Mouse (Mus musculus): ENCODE measurements around the gene Olfr1198. TPM values are rescaled to one million over a fixed set of nuclear protein-coding genes. Genes with fewer than 3 reads are reported as not detected.

Gene Olfr1198
- polyA plus RNA-seq, 1 experiment from 2014 or later, result not detected

DNA sequence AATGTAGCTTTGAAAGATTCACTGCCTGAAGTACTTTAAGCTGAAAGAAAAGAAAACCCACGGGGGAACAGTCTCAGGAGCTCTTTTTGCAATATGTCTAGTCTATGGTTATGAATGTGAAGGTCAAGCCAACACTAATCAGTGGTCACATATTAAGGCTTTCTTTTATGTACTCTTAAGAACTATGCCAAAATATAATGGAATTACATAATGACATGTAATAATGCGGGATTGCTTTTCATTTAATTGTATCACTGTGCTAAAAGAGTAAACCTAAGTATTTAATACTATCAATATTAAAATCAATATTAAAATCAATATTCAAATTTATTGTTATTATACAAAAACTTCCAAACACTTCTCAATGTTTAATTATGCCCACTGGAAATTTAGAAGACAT, 46.7 kb downstream of the Olfr1198 start, which contains the start of gene Olfr1196:
TSS of gene Olfr1196 (minus strand) at position 101 of the 400 bp plus-strand sequence.
- Histone ChIP-seq H3K4me2 (replicated peaks; ENCODE audit: low read depth) (no peak within 1 kb of the TSS), H3K4me3 (ENCODE audit: low read depth, low read length) (no peak within 1 kb of the TSS)
- WGBS, result 80% methylated on average over 2 of the region's 2 CpGs

More for the DNA sequence above, 46.7 kb downstream of the Olfr1198 start, which contains the start of gene Olfr1196:
- no peaks in the 10 kb centered on the region for H3K27me3 ChIP-seq (ENCODE audit: control insufficient read depth, insufficient read depth, low read length)
- no peak within 1 kb of the TSS for H3K27ac ChIP-seq (replicated peaks)
- DNase-seq (ENCODE audit: low spot score) (no peak), ATAC-seq (ENCODE audit: low FRiP score, low TSS enrichment) (no peak)
- no peaks in the 10 kb centered on the region for H3K9me3 ChIP-seq (ENCODE audit: control insufficient read depth, low read length)
- H3K4me1 ChIP-seq (replicated peaks; ENCODE audit: control insufficient read depth, insufficient read depth), result no peaks in the 10 kb centered on the region
- no peak within 1 kb of the TSS for H3K9ac ChIP-seq (ENCODE audit: low read length)
- H3K36me3 ChIP-seq (ENCODE audit: control insufficient read depth, insufficient read depth, low read length), result no peaks in the 10 kb centered on the region
- TF ChIP-seq EP300 (optimal IDR thresholded peaks at IDR 0.05) (no peak), CTCF (IDR thresholded peaks at IDR 0.05; ENCODE audit: low read depth) (no peak)

Other genes starting within 250 kb of the Olfr1198 start
- gene Olfr1186, start 232.8 kb downstream of the Olfr1198 start, polyA plus RNA-seq (2015; fragmentation: Nextera tagmentation; extraction: Ambion mirVana), result not detected in 2 replicates
- gene Olfr1188, start 194.4 kb downstream of the Olfr1198 start, polyA plus RNA-seq (2015; fragmentation: Nextera tagmentation; extraction: Ambion mirVana), result not detected in 2 replicates
- not detected in 2 replicates for gene Olfr1189, start 164.9 kb downstream of the Olfr1198 start, polyA plus RNA-seq (2015; fragmentation: Nextera tagmentation; extraction: Ambion mirVana)
- gene Olfr1191-ps1, start 110.8 kb downstream of the Olfr1198 start, polyA plus RNA-seq (2015; fragmentation: Nextera tagmentation; extraction: Ambion mirVana), result not detected in 2 replicates
- 0.02 TPM in 1 of 2 replicates, not detected in the other for gene Olfr1192-ps1, start 102.9 kb downstream of the Olfr1198 start, polyA plus RNA-seq (2015; fragmentation: Nextera tagmentation; extraction: Ambion mirVana)
- gene Olfr1193, start 75.7 kb downstream of the Olfr1198 start, polyA plus RNA-seq (2015; fragmentation: Nextera tagmentation; extraction: Ambion mirVana), result not detected in 2 replicates
- gene Olfr1195, start 62.2 kb downstream of the Olfr1198 start, polyA plus RNA-seq (2015; fragmentation: Nextera tagmentation; extraction: Ambion mirVana), result 0.04 TPM in 1 of 2 replicates, not detected in the other
- gene Olfr1196, start 46.8 kb downstream of the Olfr1198 start, polyA plus RNA-seq (2015; fragmentation: Nextera tagmentation; extraction: Ambion mirVana), result not detected in 2 replicates
- not detected in 2 replicates for gene Olfr1197, start 19.0 kb downstream of the Olfr1198 start, polyA plus RNA-seq (2015; fragmentation: Nextera tagmentation; extraction: Ambion mirVana)
- gene Olfr1199, start 9.1 kb upstream of the Olfr1198 start, polyA plus RNA-seq (2015; fragmentation: Nextera tagmentation; extraction: Ambion mirVana), result not detected in 2 replicates
- not detected in 2 replicates for gene Olfr1200, start 19.1 kb upstream of the Olfr1198 start, polyA plus RNA-seq (2015; fragmentation: Nextera tagmentation; extraction: Ambion mirVana)
- not detected in 2 replicates for gene Olfr1201, start 41.7 kb upstream of the Olfr1198 start, polyA plus RNA-seq (2015; fragmentation: Nextera tagmentation; extraction: Ambion mirVana)
- gene Olfr1202, start 63.1 kb upstream of the Olfr1198 start, polyA plus RNA-seq (2015; fragmentation: Nextera tagmentation; extraction: Ambion mirVana), result 0.04 TPM in 1 of 2 replicates, not detected in the other
- gene Olfr1205, start 78.4 kb upstream of the Olfr1198 start, polyA plus RNA-seq (2015; fragmentation: Nextera tagmentation; extraction: Ambion mirVana), result 0.05 TPM in 1 of 2 replicates, not detected in the other
- not detected in 2 replicates for gene Olfr1204, start 97.9 kb upstream of the Olfr1198 start, polyA plus RNA-seq (2015; fragmentation: Nextera tagmentation; extraction: Ambion mirVana)
- gene Olfr1206, start 111.9 kb upstream of the Olfr1198 start, polyA plus RNA-seq (2015; fragmentation: Nextera tagmentation; extraction: Ambion mirVana), result not detected in 2 replicates
- not detected in 2 replicates for gene Olfr1208, start 150.9 kb upstream of the Olfr1198 start, polyA plus RNA-seq (2015; fragmentation: Nextera tagmentation; extraction: Ambion mirVana)
- not detected in 2 replicates for gene Olfr1209, start 163.8 kb upstream of the Olfr1198 start, polyA plus RNA-seq (2015; fragmentation: Nextera tagmentation; extraction: Ambion mirVana)
- gene Olfr1211, start 186.7 kb upstream of the Olfr1198 start, polyA plus RNA-seq (2015; fragmentation: Nextera tagmentation; extraction: Ambion mirVana), result not detected in 2 replicates
- not detected in 2 replicates for gene Olfr1212, start 202.6 kb upstream of the Olfr1198 start, polyA plus RNA-seq (2015; fragmentation: Nextera tagmentation; extraction: Ambion mirVana)
- gene Gm13762, start 228.9 kb upstream of the Olfr1198 start, polyA plus RNA-seq (2015; fragmentation: Nextera tagmentation; extraction: Ambion mirVana), result not detected in 2 replicates
- gene Olfr1214, start 241.3 kb upstream of the Olfr1198 start, polyA plus RNA-seq (2015; fragmentation: Nextera tagmentation; extraction: Ambion mirVana), result not detected in 2 replicates

All from stomach, postnatal 0 days (tissue).